Mouse (Mus musculus) layer of hippocampus, adult 2 months (tissue): ENCODE data around the gene Cxcr6. TPM values are rescaled to one million over a fixed set of nuclear protein-coding genes. Genes with fewer than 3 reads are reported as not detected.

ENCODE experiments used
- DNase-seq, 2 experiments: peaks; one replicate each; pipeline ENCODE4 v3.0.0; 2022; ENCODE audit warnings: low spot score in 2 of 2
- H3K27ac ChIP-seq: fragments of 200-600 bp; 2 replicates; pipeline ENCODE4 v1.8.1; 2022
- H3K4me3 ChIP-seq: fragments of 200-600 bp; 2 replicates; pipeline ENCODE4 v1.8.1; 2022; ENCODE audit warnings: mild to moderate bottlenecking
- CTCF ChIP-seq: fragments of 200-600 bp; conservative IDR thresholded peaks from 2 replicates; pipeline ENCODE4 v1.8.1; 2022; ENCODE audit warnings: antibody characterized with exemption, mild to moderate bottlenecking, moderate library complexity
- total RNA-seq, 2 experiments: library from RNA; stranded (reverse); gene quantifications; 2 replicates each; pipeline ENCODE4 v1.2.3; 2021

Gene Cxcr6
- total RNA-seq, 2 experiments from 2014 or later: not detected

- DNase-seq: no peak
- Histone ChIP-seq H3K4me3 (no peak overlapping the region), H3K27ac (no peak overlapping the region)
- TF ChIP-seq CTCF: no peak
Observed at GRCm38 (mm10) chr9:123844468-123844867, 38.2 kb downstream of the Cxcr6 start.

- TF ChIP-seq CTCF: peak; percentile 53
- Histone ChIP-seq H3K4me3 (no peak overlapping the region), H3K27ac (peak overlapping the region; percentile 12)
- no peak for DNase-seq
Observed at GRCm38 (mm10) chr9:123845120-123845519, 38.8 kb downstream of the Cxcr6 start.

- Histone ChIP-seq H3K27ac (no peak overlapping the region), H3K4me3 (no peak overlapping the region)
- DNase-seq: no peak
- no peak for TF ChIP-seq CTCF
Observed at GRCm38 (mm10) chr9:123846490-123846889, 40.2 kb downstream of the Cxcr6 start.

- no peak for DNase-seq
- H3K4me3 ChIP-seq: peak overlapping the region; percentile 98
- TF ChIP-seq CTCF: no peak
- H3K27ac ChIP-seq: peak overlapping the region; percentile 95
Observed at GRCm38 (mm10) chr9:123849976-123850695, 43.9 kb downstream of the Cxcr6 start.

GRCm38 (mm10) chr9:123850705-123851061 is 44.4 kb downstream of the Cxcr6 start:
- peak; percentile 28 to 45 for DNase-seq
- no peak for TF ChIP-seq CTCF
- Histone ChIP-seq H3K4me3 (peak overlapping the region; percentile 98), H3K27ac (peak overlapping the region; percentile 95)

GRCm38 (mm10) chr9:123851062-123851712 is 44.9 kb downstream of the Cxcr6 start:
- no peak for TF ChIP-seq CTCF
- Histone ChIP-seq H3K27ac (peak overlapping the region; percentile 95), H3K4me3 (peak overlapping the region; percentile 98)
- no peak for DNase-seq

- Histone ChIP-seq H3K4me3 (peak within 1 kb of the TSS; percentile 98), H3K27ac (peak within 1 kb of the TSS; percentile 95)
- TF ChIP-seq CTCF: no peak
- peak; percentile 94 to 99 for DNase-seq
Observed at GRCm38 (mm10) chr9:123851713-123852448, 45.6 kb downstream of the Cxcr6 start, which contains the start of gene Fyco1. Fyco1 (minus strand) TSS chr9:123851899.

GRCm38 (mm10) chr9:123852449-123853390 is 46.4 kb downstream of the Cxcr6 start:
- no peak for DNase-seq
- Histone ChIP-seq H3K27ac (peak overlapping the region; percentile 89), H3K4me3 (peak overlapping the region; percentile 56)
- no peak for TF ChIP-seq CTCF

GRCm38 (mm10) chr9:123856836-123857235 is 50.6 kb downstream of the Cxcr6 start:
- no peak for TF ChIP-seq CTCF
- no peak overlapping the region for H3K27ac ChIP-seq
- DNase-seq: no peak
- H3K4me3 ChIP-seq: no peak overlapping the region

Other genes with a start within 250 kb of the Cxcr6 start
- under 1 TPM; 0.22 to 0.51 TPM for gene Slc6a20b, start 173.9 kb upstream of the Cxcr6 start, total RNA-seq
- under 1 TPM in 1 of 2 experiments, not detected in 1; 0.15 TPM for gene Ccr9, start 128.0 kb upstream of the Cxcr6 start, total RNA-seq
- 10 to 100 TPM; 11.5 to 15.7 TPM for gene Slc6a20a, start 127.6 kb upstream of the Cxcr6 start, total RNA-seq
- 10 to 100 TPM; 62.4 to 69.3 TPM for gene Lztfl1, start 88.8 kb upstream of the Cxcr6 start, total RNA-seq
- 10 to 100 TPM; 44.7 to 49.6 TPM for gene Fyco1, start 45.4 kb downstream of the Cxcr6 start, total RNA-seq
- gene Xcr1, start 55.6 kb downstream of the Cxcr6 start, total RNA-seq: not detected
- under 1 TPM in 1 of 2 experiments, not detected in 1; 0.46 TPM for gene Ccr1, start 162.2 kb downstream of the Cxcr6 start, total RNA-seq
- not detected for gene Ccr1l1, start 171.9 kb downstream of the Cxcr6 start, total RNA-seq
- not detected for gene Ccr3, start 215.5 kb downstream of the Cxcr6 start, total RNA-seq